Mouse (Mus musculus) midbrain, postnatal 0 days (tissue): ENCODE results near the gene Galnt10. TPM values are rescaled to one million over a fixed set of nuclear protein-coding genes. Genes with fewer than 3 reads are reported as not detected.
"Not testable (repeated sequence)": the region's sequence is repeated elsewhere in the genome, so short reads cannot be mapped to it uniquely, and the experiment has no call there.

Source experiments
- ATAC-seq: fragments of 200-750 bp; cut with Nextera tagmentation; 2 replicates; pipeline ENCODE4 v1.8.0; 2017; ENCODE audit warnings: moderate number of reproducible peaks, mild to moderate bottlenecking, moderate TSS enrichment, moderate library complexity; ENCODE audit not compliant: low FRiP score
- DNase-seq: peaks from one replicate; pipeline ENCODE4 v3.0.0-alpha.2; 2015; ENCODE audit warnings: low spot score
- H3K27ac ChIP-seq: fragments of 300-500 bp; sonication (generic); 2 replicates; pipeline ENCODE4 v1.5.1; 2014; ENCODE audit warnings: low read depth, mild to moderate bottlenecking, low read length, mixed read lengths
- H3K27me3 ChIP-seq: fragments of 300-500 bp; sonication (generic); 2 replicates; pipeline ENCODE4 v1.6.1; 2014; ENCODE audit warnings: low read length, control low read depth, mixed read lengths; ENCODE audit not compliant: insufficient read depth
- H3K36me3 ChIP-seq: fragments of 300-500 bp; sonication (generic); 2 replicates; pipeline ENCODE4 v1.6.1; 2014; ENCODE audit warnings: low read length, control low read depth, mixed read lengths; ENCODE audit not compliant: insufficient read depth
- H3K4me1 ChIP-seq: fragments of 300-500 bp; sonication (generic); 2 replicates; pipeline ENCODE4 v1.6.1; 2014; ENCODE audit warnings: mild to moderate bottlenecking, control low read depth, antibody characterized with exemption, low read length, mixed read lengths; ENCODE audit not compliant: insufficient read depth
- H3K4me2 ChIP-seq: fragments of 300-500 bp; sonication (generic); 2 replicates; pipeline ENCODE4 v1.6.1; 2014; ENCODE audit warnings: low read depth, mild to moderate bottlenecking, low read length, mixed read lengths; ENCODE audit not compliant: poor library complexity, severe bottlenecking
- H3K4me3 ChIP-seq: fragments of 300-500 bp; sonication (generic); 2 replicates; pipeline ENCODE4 v1.5.1; 2014; ENCODE audit warnings: low read depth, mild to moderate bottlenecking, low read length, moderate library complexity
- H3K9ac ChIP-seq: fragments of 300-500 bp; sonication (generic); replicated peaks from 2 replicates; pipeline ENCODE4 v1.6.1; 2014; ENCODE audit warnings: mild to moderate bottlenecking, low read length, moderate library complexity, mixed read lengths; ENCODE audit not compliant: poor library complexity, severe bottlenecking
- H3K9me3 ChIP-seq: fragments of 300-500 bp; sonication (generic); 2 replicates; pipeline ENCODE4 v1.6.1; 2016; ENCODE audit warnings: low read length, control low read depth
- CTCF ChIP-seq: IDR thresholded peaks from 2 replicates; pipeline ENCODE4 v1.5.1; 2016; ENCODE audit warnings: antibody characterized with exemption, mild to moderate bottlenecking
- WGBS: fragments of 180-500 bp; shearing (Covaris S2); extraction: QIAGEN DNeasy Blood & Tissue Kit; methylation state at CpG from one replicate; pipeline ENCODE4 v1.1.7; 2014; 5-methylcytosine and 5-hydroxymethylcytosine counted together
- polyA plus RNA-seq: library from polyadenylated mRNA; unstranded; fragments of >200 nt; fragmentation: Nextera tagmentation; extraction: Ambion mirVana; gene quantifications from 2 replicates; pipeline ENCODE4 v1.2.1, GENCODE M21; 2015
- total RNA-seq: library from RNA; depleted of rRNA; stranded (reverse); fragments of >200 nt; gene quantifications from 2 replicates; pipeline ENCODE4 v1.2.3, GENCODE M21; 2014

The Galnt10 gene
- total and polyA plus RNA-seq, 2 experiments from 2014 or later = 11.8 to 26.0 TPM

- peaks cover 22% of the 10 kb centered on the region for H3K36me3 ChIP-seq
- H3K9me3 ChIP-seq = no peaks in the 10 kb centered on the region
- ATAC-seq = no peak
- no peak overlapping the region for H3K4me2 ChIP-seq
- TF ChIP-seq CTCF = no peak
- H3K9ac ChIP-seq = no peak overlapping the region
- no peaks in the 10 kb centered on the region for H3K4me1 ChIP-seq
- DNase-seq = no peak
- H3K4me3 ChIP-seq = no peak overlapping the region
- H3K27ac ChIP-seq = no peak overlapping the region
- H3K27me3 ChIP-seq = no peaks in the 10 kb centered on the region
- 94% methylated on average over 8 of the region's 8 CpGs for WGBS
Measured at GRCm38 (mm10) chr11:57809732-57810098, 164.5 kb downstream of the Galnt10 start.

GRCm38 (mm10) chr11:57811006-57811405, 165.8 kb downstream of the Galnt10 start:
- Histone ChIP-seq H3K4me3 (no peak overlapping the region), H3K9me3 (no peaks in the 10 kb centered on the region), H3K4me2 (no peak overlapping the region), H3K27ac (no peak overlapping the region), H3K4me1 (no peaks in the 10 kb centered on the region), H3K36me3 (peaks cover 22% of the 10 kb centered on the region), H3K9ac (no peak overlapping the region), H3K27me3 (no peaks in the 10 kb centered on the region)
- ATAC-seq = no peak
- 85% methylated on average over 7 of the region's 7 CpGs for WGBS
- no peak for DNase-seq
- no peak for TF ChIP-seq CTCF

DNA sequence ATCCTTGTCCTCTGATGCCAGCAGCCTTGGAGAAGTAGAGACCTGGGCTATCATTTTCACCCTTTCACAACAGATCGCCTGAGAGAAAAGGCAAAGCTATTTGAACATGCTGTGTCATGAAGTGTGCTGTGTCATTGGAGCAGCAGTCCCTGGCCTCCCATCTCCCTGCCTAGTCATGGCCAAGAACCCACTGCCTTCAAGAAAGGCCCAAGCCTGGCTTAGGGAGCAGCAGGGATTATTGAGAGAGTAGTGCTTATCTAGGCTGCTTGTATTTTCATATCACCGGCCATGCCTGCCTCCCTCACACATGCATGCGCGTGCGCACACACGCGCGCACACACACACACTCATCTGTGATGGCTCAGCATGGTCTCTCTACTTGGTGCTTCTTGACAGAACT, 167.0 kb downstream of the Galnt10 start:
- no peak overlapping the region for H3K4me3 ChIP-seq
- no peaks in the 10 kb centered on the region for H3K9me3 ChIP-seq
- no peak overlapping the region for H3K9ac ChIP-seq
- no peaks in the 10 kb centered on the region for H3K27me3 ChIP-seq
- DNase-seq (no peak), ATAC-seq (no peak)
- H3K36me3 ChIP-seq = peaks cover 19% of the 10 kb centered on the region
- H3K4me1 ChIP-seq = no peaks in the 10 kb centered on the region
- no peak for TF ChIP-seq CTCF
- H3K27ac ChIP-seq = no peak overlapping the region
- WGBS = 97% methylated on average over 8 of the region's 8 CpGs
- H3K4me2 ChIP-seq = no peak overlapping the region

- H3K9me3 ChIP-seq = no peaks in the 10 kb centered on the region
- no peaks in the 10 kb centered on the region for H3K27me3 ChIP-seq
- 95% methylated on average over 3 of the region's 3 CpGs for whole genome bisulfite sequencing
- no peaks in the 10 kb centered on the region for H3K4me1 ChIP-seq
- peaks cover 16% of the 10 kb centered on the region for H3K36me3 ChIP-seq
- no peak overlapping the region for H3K4me3 ChIP-seq
- ATAC-seq = no peak
- DNase-seq = no peak
- no peak for TF ChIP-seq CTCF
- no peak overlapping the region for H3K9ac ChIP-seq
- H3K27ac ChIP-seq = no peak overlapping the region
- H3K4me2 ChIP-seq = no peak overlapping the region
Measured at GRCm38 (mm10) chr11:57813641-57814040, 168.4 kb downstream of the Galnt10 start.

- TF ChIP-seq CTCF = no peak
Measured at GRCm38 (mm10) chr11:57818189-57818588, 172.9 kb downstream of the Galnt10 start.

DNA sequence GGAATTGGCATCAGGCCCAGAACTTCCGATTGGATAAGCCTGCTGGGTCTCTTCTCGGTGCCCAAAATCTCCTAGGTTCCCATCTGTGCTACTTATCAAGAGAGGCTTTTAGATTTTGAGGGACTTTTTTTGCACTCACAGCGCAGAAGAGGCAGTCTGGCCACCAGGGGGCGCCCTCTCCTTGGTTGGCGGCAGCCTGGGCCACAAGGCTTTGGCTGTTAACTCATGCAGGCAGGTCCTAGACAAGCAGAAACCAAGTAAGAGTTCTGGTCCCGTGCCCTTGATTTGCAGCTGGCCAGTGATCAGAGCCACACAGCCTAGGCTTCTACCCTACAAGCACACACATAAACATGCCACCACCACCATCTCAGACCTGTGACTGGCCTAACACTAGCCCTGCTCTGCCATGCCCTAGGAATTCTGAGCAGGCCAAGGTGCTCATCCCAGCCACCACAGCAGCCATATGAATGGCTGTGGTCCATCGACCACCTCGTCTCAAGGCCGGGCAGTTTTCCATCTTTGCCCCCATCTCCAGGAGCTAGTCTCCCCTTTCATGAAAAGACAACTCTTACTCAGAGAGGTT, 174.8 kb downstream of the Galnt10 start:
- 31% methylated on average over 9 of the region's 9 CpGs for WGBS
- Histone ChIP-seq H3K36me3 (no peaks in the 10 kb centered on the region), H3K9ac (no peak overlapping the region), H3K27ac (no peak overlapping the region), H3K27me3 (no peaks in the 10 kb centered on the region), H3K4me3 (no peak overlapping the region), H3K9me3 (no peaks in the 10 kb centered on the region), H3K4me1 (no peaks in the 10 kb centered on the region), H3K4me2 (no peak overlapping the region)
- DNase-seq = peak; percentile 71
- ATAC-seq = no peak
- TF ChIP-seq CTCF = peak; percentile 84

More at GRCm38 (mm10) chr11:57818189-57818588, 172.9 kb downstream of the Galnt10 start:
- Histone ChIP-seq H3K36me3 (no peaks in the 10 kb centered on the region), H3K27ac (no peak overlapping the region), H3K9me3 (no peaks in the 10 kb centered on the region), H3K4me1 (no peaks in the 10 kb centered on the region), H3K27me3 (no peaks in the 10 kb centered on the region), H3K4me3 (no peak overlapping the region), H3K4me2 (no peak overlapping the region), H3K9ac (no peak overlapping the region)
- DNase-seq = no peak
- no peak for ATAC-seq
- 95% methylated on average over 4 of the region's 4 CpGs for WGBS

DNA sequence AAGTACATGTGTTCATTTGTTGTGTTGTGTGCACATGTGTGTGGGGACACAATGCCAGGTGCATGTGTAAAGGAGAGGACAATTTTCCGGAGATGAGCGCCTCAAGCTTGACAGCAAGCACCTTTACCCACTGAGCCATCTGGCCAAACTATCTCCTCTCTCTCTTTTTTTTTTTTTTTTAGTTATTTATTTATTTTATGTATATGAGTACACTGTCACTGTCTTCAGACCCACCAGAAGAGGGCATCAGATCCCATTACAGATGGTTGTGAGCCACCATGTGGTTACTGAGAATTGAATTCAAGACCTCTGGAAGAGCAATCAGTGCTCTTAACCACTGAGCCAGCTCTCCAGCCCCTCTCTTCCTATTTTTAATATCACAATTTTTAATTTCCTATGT, 177.9 kb downstream of the Galnt10 start:
- 94% methylated on average over 2 of the region's 2 CpGs for WGBS
- not testable (repeated sequence) for H3K4me2 ChIP-seq, H3K9ac ChIP-seq, H3K4me1 ChIP-seq, H3K36me3 ChIP-seq, H3K27me3 ChIP-seq, DNase-seq, H3K9me3 ChIP-seq, ATAC-seq, H3K4me3 ChIP-seq, H3K27ac ChIP-seq
